Mouse (Mus musculus): Measurements from ENCODE around the gene Ttf2.

Ttf2 gene

DNA sequence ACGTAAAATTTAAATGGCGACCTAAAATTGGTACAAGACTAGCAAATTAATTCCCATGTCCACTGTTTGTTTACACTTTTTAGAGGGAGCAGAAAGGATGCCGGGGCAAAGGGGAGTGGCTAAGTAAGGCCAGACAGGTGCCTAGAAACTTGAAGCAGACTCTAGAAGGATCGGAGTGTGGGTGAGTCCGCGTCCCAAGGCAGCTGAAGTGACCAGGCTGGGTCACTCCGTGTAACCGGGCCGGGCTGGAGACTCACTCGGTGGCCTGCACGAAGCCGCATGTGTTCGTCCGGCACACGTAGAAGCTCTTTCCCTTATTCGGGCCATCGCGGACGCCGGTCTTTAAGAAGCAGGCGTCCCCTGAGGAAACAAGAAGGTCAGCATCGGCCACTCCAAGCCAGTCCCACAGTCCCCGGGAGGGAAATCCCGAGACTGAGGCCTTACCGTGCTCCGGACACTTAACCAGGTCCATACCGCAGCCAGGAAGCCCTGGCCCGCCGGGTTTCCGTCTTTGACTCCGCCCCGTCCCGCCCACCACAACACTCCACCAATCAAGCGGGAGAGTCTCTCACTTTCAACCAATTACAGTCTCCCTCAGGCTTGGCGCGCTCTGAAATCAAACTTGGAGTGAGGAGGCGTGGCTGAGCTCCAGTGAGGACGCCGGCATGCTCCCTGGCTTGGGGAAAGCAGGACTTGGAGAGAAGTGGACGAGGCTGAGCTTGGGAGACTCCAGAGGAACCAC, at the start of gene Ttf2:
Gene Ttf2 (minus strand): TSS at position 488 of the 742 bp plus-strand sequence.
- in situ Hi-C loops (cut with MboI, MseI) = loop anchor here (25.0 kb wide), 1 partner anchor 843 kb away; no protein-coding TSS in a partner anchor

DNA sequence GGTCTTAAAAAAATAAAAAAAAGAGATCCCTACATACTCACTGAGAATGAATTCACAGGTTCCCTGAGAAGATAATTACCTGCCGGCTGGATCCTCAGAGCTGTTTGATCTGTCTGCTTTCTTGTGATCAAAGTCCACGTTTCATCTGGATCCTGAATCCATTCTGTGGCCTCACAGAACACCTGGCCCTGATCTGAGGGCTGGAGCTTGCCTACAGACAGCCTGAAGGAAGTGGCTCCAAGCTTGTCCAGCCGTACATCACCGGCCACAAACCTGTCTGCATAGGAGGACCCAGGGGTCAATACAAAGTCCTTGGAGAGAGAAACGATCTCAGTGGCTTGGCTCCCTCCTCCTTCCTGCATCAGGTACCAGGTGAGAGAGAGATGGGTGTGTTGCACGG, 49.0 kb upstream of the Ttf2 start:
- in situ Hi-C loops (cut with MboI, MseI) = no loop called here

DNA sequence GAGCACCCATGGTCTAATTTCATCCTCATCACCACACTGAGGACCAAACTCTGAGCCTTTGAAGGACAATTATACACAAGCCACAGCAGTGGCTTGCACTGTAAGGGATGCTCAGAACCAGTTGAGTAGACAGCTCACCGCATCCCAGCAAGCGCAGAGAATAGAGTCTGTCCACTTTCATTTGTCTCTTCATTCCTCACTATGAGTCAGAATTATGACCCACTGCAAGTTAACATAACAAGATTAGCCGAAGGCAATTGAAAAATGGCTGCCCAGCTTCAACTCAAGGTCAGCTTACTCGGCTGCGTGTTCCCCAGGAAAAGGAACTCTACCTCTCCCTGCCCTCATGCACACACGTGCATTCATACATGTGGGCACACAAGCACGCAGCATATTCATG, 46.6 kb upstream of the Ttf2 start:
- in situ Hi-C loops (cut with MboI, MseI) = no loop called here

DNA sequence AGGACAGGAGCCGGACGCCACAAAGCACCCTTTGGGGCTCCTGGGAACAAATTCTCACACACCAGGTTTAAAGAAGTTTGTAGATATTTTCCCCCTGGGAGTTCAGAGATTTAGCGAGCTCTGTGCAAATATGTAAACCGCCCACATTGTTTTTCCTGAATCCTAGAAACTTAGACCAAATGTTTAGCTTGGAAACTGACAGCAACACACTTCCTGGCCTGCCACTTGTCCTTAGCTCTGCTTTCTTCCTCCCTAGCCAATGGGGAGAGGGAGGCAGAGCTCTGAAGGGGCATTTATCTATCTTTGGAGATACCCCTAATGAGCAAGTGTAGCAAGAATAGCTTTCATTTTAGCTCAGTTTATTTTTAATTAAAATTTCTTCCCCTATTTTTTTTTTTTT, 45.8 kb upstream of the Ttf2 start:
- in situ Hi-C loops (cut with MboI, MseI) = no loop called here

DNA sequence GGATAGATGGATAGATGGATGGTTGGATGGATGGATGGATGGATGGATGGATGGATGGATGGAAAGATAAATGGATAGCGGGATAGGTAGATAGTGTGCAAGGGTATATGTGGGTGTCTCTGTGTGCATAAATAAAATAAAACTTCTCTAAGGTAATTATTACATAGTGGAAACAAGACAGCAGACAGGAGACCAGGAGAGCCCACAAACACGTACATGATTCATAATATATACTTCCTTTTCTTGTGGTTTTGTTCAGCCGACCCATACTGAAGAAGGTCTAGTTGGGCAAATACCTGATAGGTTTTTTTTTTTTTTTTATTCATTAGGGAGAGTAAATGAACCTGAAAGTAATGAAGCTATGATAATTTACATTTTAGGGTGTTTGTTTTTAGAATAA, 44.1 kb upstream of the Ttf2 start:
- in situ Hi-C loops (cut with MboI, MseI) = no loop called here

DNA sequence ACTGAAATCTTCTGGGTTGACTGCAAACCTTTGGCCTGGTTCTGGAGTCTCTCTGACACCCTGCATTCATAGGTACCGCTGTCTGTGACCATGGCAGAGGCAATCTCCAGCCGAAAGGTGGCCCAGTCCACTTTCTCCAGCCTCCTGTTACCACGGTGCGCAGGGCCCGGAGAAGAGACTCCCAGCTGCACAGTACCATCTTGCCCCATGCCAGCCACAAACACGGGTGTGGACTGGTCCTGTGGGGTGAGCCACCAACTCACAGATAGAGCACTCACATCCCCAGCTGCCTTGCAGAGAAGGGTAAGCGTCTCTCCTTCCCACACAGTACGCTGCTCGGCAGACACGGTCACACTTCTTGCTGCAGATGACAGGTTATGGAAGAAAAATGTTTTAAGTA, 43.5 kb upstream of the Ttf2 start:
- in situ Hi-C loops (cut with MboI, MseI) = no loop called here

DNA sequence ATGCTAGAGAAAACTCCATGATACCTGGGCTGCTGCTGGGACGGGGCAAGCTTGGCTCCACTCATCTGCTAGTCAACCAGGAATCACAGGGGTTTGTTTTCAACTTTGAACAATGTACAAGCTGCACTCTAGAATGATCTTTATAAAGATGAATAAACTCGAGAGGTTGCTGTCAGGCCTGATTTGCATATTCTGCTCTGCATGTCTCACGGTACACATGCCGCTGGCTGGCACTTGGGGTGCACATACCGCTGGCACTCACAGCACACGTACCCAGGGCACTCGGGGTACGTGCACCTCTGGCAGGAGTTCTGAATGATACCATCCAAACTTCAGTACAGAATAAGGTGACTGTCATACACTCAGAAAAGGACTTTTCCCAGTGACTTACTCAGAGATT, 43.1 kb upstream of the Ttf2 start:
- in situ Hi-C loops (cut with MboI, MseI) = no loop called here

DNA sequence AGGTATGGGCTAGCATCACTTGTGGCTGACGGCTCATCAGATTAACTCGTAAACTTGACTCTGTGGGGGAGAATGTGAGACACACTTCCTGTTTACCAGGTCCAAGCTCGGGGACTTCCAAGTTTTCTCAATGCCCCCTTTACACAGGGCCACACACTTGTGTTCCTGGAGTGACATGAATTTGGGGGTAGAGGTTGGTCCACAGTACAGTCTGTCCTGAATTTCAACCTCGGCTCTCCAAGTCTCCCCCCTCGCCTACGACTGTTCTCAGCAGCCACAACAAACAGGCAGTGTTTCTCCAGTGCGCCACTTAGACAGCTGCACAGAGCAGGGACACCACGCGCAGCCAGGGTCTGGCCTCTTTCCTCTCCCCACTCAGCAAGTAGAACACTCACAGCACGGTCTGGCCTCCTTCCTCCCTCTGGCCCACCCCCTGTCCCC, 42.7 kb upstream of the Ttf2 start:
- in situ Hi-C loops (cut with MboI, MseI) = no loop called here

DNA sequence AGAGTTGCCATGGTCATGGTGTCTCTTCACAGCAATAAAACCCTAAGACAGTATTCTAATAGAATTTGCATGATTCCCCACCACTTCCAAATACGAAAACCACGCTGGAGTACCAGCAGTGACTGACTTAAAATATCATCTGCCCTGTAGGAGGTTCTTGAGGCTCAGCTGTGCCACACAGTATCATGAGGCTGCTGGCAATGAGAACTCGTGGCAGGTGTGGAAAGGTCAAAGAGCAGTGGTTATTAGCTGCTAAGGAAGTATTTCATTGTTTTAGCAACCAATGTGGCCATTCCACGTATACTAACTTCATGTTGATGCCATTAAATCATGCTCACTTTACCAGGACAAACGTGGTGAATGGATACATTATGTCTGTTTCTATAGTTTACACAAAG, 41.7 kb upstream of the Ttf2 start:
- in situ Hi-C loops (cut with MboI, MseI) = no loop called here

DNA sequence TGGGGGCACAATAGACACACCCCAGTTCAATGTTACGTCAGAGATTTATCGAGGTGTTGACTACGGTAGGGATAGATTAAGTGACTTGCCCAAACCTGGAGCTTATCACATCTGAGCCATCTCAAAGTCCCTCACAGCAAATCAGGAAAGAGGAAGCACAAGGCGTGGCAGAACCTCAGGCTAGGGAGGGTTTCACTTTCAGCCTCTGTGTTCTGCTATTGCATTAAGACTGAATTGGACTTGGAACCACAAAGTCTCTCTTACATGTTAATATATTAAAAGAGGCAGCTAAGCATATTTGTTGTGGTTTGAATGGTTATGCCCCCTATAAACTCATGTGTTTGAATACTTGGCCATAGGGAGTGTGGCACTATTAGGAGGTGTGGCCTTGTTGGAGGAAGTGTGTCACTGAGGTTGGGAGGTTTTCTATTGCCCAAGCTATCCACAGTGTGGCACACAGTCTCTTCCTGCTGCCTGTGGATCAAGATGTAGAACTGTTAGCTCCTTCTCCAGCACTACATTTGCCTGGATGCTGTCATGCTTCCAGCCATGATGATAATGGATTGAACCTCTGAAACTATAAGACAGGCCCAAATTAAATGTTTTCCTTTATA, 41.2 kb upstream of the Ttf2 start:
- in situ Hi-C loops (cut with MboI, MseI) = no loop called here

DNA sequence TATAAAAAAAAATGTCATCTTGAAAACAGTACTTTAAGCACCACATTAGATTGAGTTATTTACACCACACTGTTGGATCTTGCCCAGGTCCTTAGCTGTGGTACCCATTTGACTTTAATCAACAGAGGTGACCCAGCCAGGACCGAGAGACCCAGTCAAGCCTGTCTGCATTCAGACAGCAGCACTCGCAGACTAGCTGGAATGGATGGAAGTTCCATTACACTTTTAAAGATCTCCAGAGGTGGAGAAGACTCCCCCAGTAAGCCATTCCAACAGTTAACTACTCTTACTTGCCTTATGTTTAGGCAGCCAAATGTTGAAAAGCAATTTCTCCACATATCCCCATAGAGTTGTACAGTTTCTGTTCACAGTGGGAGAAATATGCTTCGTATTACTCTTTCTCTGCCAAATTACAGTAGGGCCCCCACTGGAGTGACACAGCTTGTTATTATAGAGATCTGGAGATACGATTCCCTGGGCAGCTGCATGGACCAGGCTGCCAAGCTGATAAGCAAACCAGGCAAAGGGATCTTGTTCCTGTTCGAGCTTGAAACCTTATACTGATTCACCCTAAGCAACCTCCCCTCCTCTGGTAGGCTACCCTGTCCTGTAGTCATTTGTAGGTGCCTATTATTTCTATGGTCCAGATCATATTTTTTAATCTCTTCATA, 37.8 kb upstream of the Ttf2 start:
- in situ Hi-C loops (cut with MboI, MseI) = no loop called here

DNA sequence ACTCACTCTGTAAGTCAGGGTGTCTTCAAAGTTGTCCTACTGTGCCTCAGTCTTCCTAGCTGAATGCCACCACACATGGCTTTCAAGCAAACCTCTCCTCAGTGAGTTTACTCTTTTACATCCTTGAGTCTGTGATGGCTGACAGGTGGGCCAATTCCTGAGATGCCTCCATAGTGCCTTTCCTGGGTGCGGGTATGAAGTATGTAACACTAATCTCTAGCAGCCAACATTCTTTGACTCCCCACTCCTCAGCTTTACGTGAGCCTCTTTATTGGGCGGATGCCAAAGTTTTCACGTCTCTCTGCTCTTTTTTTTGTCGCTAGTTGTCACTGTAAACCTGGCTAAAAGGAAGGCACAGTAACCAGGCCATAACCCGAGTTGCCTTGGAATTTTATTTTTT, 35.9 kb upstream of the Ttf2 start:
- in situ Hi-C loops (cut with MboI, MseI) = no loop called here

DNA sequence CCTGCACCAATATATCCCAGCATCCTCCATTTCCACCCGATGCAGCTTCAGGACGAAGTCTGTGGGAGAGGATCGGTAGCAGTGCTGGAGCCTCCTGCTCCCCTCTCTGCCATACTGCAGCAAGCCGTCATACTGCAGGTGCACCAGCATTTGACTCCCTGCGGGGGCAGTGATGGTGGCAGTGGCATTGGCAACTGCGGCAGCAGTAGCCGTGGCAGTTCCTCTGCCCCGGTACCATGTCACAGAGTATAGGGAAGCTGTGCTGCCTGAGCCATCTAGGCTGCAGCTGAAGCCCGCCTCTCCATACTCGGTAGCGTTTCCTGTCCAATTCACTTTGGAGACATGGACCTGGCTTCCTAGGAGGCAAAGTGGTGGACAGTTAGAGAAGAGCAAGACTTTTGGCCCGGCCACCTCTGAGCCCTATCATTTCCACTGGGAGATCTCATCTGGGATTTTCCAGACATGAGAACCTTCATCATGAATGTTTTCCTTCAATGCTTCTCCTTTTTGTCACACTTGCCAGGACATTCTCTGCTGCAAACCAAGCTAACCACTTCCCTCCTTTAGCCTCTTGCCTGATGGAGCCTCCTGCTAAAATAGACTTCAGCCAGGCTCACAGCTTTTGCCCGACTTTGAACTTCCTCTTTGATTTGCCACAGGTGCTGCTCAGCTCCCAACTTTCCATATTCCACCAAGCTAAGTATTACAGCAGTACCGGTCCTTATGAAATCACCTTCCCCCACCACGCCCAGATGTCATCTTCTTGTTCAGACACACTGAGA, 34.3 kb upstream of the Ttf2 start:
- in situ Hi-C loops (cut with MboI, MseI) = no loop called here

DNA sequence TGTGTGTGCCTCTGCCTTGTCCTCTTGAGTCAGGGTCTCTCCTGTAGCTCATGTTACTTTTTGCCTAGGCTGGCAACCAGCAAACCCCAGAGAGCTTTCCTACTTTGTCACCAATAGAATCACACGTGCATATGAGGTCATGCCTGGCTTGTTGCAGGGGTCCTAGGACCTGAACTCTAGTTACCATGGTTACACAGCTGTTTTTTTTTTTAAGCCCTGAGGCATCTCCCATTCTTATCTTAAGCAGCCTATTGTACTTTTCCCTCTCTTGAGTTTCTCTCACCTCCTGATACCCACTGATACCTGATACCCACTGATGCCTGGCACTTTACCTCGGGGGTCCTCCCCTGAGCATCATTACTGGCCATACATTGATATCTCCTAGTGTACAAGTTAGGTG, 30.3 kb upstream of the Ttf2 start:
- in situ Hi-C loops (cut with MboI, MseI) = no loop called here

DNA sequence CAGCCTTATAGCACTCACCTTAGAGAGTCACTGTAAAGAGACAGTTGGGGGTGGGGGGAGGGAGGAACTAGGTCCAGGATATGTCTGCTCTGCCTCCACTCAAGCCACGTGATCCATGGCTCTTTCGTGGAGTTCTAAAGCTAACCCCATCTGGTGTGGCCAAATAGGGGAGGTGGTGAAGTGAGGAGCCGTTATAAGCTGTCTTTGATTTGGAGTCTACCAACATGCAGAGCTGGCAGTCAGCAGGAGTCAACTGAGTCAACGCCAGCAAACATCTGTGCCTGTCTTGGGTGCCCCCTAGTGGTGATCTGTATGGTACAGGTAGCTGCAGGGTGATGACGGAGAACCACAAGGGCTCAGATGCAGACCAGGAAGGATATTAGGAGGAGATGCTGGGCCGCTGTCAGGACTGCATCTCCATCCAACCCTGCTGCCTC, 29.5 kb upstream of the Ttf2 start:
- in situ Hi-C loops (cut with MboI, MseI) = no loop called here

DNA sequence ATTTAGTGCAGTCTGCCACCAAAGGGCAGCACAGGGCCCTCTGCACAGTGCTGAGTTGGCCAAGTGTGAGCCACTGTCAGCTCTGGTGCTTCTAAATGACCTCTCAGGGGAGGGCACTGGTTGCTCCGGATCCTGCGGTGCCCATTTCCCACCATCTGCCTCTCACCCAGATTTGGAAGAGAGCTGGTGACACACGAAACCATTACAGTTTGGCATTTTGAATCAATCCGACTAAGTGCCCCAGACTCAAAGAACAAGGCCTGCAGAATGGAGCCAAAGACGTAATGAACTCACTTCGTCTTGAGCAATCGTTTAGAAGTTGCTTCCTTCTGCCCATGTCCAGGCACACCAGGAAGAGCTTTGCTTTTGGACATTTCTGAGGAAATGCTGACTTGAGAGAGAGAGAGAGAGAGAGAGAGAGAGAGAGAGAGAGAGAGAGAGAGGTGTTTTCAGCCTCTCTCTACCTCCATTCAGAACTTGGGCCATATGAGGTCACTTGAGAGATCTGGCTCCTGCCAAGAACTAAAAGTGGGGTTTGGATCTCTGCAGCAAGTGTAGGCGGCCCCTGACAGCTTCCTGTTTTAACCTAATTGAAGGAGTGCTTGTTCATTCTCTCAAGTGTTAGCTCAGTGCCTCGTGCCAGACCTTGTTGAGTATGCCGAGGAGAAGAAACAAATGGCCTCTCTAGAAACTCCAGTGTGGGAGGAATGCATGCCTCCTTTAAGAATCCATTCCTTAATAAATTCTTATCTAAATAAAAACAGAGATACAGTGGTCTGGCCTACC, 28.5 kb upstream of the Ttf2 start:
- in situ Hi-C loops (cut with MboI, MseI) = no loop called here

DNA sequence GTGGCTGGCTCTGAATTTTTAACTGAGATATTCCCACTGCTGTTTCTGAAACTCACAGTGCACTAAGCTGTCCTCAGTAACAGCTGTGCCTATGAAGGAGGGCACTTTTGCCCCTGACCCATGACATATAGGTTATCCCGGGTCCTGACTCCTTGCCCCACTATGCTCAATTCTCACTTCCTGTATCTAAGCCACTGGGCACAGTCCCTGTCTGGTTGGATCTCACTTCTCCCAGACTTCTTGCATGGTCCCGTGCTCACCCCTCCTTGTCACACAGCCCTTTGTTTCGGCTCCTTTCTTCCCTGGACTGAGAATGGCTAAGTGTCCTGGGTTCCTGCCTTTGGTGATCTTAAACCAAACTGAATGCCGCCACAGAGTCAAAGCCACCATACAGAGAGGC, 24.8 kb upstream of the Ttf2 start:
- in situ Hi-C loops (cut with MboI, MseI) = no loop called here

DNA sequence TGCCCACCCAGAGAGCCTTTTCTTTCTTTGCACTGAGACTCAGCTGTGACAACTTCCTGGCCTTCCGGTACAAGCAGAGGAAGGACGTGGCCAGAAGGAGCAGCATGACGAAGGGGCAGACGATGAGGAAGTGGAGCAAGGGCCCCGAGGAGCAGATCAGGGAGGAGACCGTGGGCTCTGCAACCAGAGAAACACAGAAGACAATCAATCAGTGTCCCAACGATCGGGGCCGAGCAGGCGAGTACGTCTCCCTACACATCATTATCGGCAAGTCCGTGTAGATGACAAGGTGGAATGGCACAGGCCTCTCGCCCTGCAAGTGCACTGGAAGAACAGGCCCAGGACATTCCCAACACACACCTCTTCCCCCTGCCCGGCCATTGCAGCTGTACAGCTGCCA, 24.3 kb upstream of the Ttf2 start:
- in situ Hi-C loops (cut with MboI, MseI) = no loop called here

DNA sequence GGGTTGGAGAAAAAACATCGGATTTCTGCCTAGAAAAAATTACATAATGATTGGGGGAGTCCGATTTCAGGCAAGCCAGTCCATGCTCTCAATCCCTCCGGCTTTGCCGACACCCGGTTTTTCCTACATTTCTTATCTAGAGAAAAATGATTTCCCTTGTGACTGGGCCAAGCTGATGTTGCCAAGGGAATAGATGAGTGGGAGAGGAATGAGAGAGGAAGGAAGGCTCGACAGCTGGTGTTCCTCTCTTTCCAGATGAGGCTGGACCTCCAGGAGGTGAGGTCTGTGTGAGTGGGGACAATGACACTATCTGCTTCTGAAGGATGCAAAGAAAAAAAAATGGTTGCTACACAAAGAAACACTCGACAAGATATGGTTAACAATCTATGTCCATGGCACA, 23.7 kb upstream of the Ttf2 start:
- in situ Hi-C loops (cut with MboI, MseI) = no loop called here

DNA sequence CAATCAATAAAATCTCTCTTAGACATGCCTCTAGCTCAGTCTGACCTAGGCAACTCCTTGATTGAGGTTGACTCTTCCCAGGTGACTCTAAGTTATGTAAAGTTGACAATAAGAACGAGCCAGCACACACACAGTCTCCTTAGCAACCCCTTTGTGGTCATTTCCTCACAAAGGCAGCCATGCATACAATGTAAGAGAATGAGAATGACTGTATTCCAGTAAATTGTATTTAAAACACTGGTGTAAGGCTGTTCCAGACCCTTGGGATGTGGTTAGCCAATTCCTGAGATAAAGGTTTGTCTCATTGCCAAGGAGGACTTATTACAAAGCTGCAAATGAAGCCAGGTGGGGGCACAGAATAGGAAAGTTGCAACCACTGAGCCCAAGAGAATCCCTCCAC, 20.8 kb upstream of the Ttf2 start:
- in situ Hi-C loops (cut with MboI, MseI) = no loop called here

DNA sequence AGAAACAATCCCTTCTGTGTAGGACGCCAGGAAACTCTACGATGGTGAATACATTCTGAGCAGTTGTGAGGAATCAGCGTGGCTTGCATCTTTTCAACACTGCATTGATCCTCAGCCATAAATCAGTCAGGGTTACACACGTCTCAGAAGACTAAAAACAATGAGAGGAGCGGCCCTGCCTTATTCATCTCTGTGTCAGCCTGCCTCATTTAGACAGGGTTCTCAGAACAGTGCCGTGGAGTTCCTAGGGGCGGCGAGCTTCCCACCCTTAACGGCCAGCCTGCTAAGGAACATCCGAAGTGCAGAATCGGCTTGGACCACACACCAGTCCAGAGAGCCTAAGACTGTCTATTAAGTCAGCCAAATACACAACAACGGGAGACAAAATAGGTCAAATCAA, 20.0 kb upstream of the Ttf2 start:
- in situ Hi-C loops (cut with MboI, MseI) = no loop called here

Measured in T-helper 1 cell (primary cell).